Mouse (Mus musculus): Measurements from ENCODE around the gene Gpr34. TPM values are rescaled to one million over a fixed set of nuclear protein-coding genes. Genes with fewer than 3 reads are reported as not detected.

Gene Gpr34
- polyA plus RNA-seq, 1 experiment from 2014 or later: 3.8 TPM

DNA sequence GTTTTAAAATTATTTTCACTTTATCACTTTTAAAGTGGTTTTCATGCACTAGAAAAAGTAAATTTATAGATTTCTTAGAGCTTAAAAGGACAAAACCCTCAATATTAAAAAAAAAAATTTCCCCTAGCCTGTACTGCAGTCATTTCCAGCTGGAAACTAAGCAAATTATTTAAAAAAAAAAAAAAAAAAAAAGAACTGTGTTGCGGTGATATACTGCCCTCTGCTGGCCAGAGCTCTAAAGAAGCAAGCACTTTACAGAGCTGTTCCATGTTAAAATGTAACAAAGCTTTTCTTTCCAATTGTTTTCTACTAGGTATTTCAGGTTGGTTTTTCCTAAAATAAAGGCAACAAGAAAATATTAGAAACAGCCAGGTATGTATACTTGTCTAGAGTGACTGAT lies 24.8 kb downstream of the Gpr34 start:
- DNase-seq (ENCODE audit: low spot score): peak; percentile 61
- H3K27ac ChIP-seq (ENCODE audit: low read depth, low read length): no peak overlapping the region
- H3K27me3 ChIP-seq (replicated peaks; ENCODE audit: control insufficient read depth, insufficient read depth, low read length): no peaks in the 10 kb centered on the region

DNA sequence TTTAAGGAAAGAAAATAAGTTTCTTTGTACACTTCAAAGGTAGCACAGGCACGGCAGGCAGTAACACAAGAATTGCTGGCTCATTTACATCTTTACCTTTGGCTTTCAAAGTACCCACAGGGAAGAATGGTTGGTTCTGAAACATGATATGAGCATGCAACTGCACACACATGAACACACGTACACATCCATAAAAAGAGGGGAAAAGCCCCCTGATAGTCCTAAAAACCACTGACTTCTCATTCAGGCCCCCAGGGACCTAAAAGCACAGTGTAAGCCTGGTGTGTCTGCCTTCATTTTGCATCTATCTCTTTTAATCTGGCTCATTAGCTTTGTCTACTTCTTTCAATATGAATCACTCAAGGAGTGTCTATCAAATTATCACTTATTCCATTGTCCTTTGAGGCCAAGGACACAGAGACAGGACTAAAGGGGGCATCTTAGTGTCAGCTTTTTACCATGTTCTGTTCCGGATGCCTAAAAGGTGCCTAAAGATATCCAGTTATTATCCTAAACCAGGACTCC lies 26.8 kb downstream of the Gpr34 start:
- H3K36me3 ChIP-seq (ENCODE audit: control insufficient read depth, insufficient read depth, low read length): no peaks in the 10 kb centered on the region
- H3K4me3 ChIP-seq (ENCODE audit: low read depth, low read length): no peak overlapping the region
- H3K4me2 ChIP-seq (ENCODE audit: low read length): no peak overlapping the region
- DNase-seq (ENCODE audit: low spot score): no peak
- no peaks in the 10 kb centered on the region for H3K27me3 ChIP-seq (replicated peaks; ENCODE audit: control insufficient read depth, insufficient read depth, low read length)
- no peaks in the 10 kb centered on the region for H3K4me1 ChIP-seq (ENCODE audit: control insufficient read depth, insufficient read depth, low read length)
- no peak for ATAC-seq
- H3K9ac ChIP-seq (ENCODE audit: low read length): no peak overlapping the region
- no peak overlapping the region for H3K27ac ChIP-seq (ENCODE audit: low read depth, low read length)
- 74% methylated on average over 3 of the region's 3 CpGs for WGBS
- H3K9me3 ChIP-seq (replicated peaks; ENCODE audit: control insufficient read depth, low read length): no peaks in the 10 kb centered on the region

More for the DNA sequence above, 24.8 kb downstream of the Gpr34 start:
- Histone ChIP-seq H3K4me2 (ENCODE audit: low read length) (no peak overlapping the region), H3K4me1 (ENCODE audit: control insufficient read depth, insufficient read depth, low read length) (no peaks in the 10 kb centered on the region), H3K36me3 (ENCODE audit: control insufficient read depth, insufficient read depth, low read length) (no peaks in the 10 kb centered on the region), H3K4me3 (ENCODE audit: low read depth, low read length) (no peak overlapping the region), H3K9ac (ENCODE audit: low read length) (no peak overlapping the region), H3K9me3 (replicated peaks; ENCODE audit: control insufficient read depth, low read length) (no peaks in the 10 kb centered on the region)
- no peak for ATAC-seq
- 5% methylated on average over 1 of the region's 1 CpGs for WGBS

DNA sequence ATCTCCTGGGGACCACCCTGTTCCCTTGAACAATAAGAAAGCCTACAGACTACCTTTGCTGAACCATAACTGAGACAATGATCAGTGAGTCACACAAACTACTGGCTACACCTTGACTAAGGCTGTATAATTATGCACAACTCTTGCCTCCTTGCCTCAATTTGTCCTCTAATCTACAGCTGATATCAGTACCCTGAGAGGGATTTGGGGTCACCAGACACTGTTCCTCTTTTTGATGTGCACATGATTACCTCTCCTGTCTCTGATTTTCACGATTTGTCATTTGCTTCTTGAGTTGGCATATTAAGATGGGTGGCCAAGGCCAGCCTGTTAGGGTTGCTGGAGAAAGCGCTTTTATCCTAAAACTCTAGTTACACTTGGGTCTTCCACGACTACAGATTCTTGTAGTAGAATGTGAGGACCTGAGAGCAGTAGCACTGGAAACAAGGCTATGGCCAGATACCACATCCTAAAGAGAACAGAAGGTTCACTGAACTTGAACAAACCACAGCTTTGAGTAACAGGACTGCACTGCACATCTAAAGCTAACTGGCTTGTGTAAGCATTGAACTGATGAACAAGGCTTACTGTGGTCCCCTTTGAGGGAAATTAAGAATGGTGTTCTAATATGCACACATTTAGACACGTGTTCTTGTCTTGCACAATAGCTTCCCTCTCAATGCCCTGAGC lies 27.5 kb downstream of the Gpr34 start:
- no peak for ATAC-seq
- no peak for DNase-seq (ENCODE audit: low spot score)
- H3K4me2 ChIP-seq (ENCODE audit: low read length): no peak overlapping the region
- WGBS: 71% methylated on average over 4 of the region's 4 CpGs
- H3K36me3 ChIP-seq (ENCODE audit: control insufficient read depth, insufficient read depth, low read length): no peaks in the 10 kb centered on the region
- no peak overlapping the region for H3K4me3 ChIP-seq (ENCODE audit: low read depth, low read length)
- no peak overlapping the region for H3K9ac ChIP-seq (ENCODE audit: low read length)
- H3K4me1 ChIP-seq (ENCODE audit: control insufficient read depth, insufficient read depth, low read length): no peaks in the 10 kb centered on the region
- no peaks in the 10 kb centered on the region for H3K27me3 ChIP-seq (replicated peaks; ENCODE audit: control insufficient read depth, insufficient read depth, low read length)
- H3K9me3 ChIP-seq (replicated peaks; ENCODE audit: control insufficient read depth, low read length): no peaks in the 10 kb centered on the region
- H3K27ac ChIP-seq (ENCODE audit: low read depth, low read length): no peak overlapping the region

DNA sequence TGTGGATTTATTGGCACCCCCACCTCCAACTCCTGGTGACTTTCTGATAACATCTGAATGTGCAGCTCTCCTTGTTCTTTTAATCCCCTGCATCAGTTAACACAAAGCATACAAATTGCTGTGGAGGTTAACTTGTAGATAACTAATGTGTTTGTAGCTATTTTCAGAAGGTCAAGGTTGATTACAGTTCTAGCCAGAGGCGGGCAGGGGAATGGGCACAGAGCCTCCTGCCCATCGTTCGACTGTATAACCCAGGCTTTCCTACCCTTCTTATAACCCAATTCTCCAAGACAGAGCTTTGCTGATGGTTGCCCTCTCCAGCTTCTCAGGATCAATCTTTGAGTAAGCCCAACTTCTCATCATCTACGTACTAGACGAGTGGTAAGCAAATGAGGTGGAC lies 29.2 kb downstream of the Gpr34 start, which contains the start of gene Gpr82:
Gene Gpr82, plus strand, starts transcription at position 301 of the 400 bp plus-strand sequence.
- no peaks in the 10 kb centered on the region for H3K4me1 ChIP-seq (ENCODE audit: control insufficient read depth, insufficient read depth, low read length)
- 95% methylated on average over 5 of the region's 5 CpGs for WGBS

DNA sequence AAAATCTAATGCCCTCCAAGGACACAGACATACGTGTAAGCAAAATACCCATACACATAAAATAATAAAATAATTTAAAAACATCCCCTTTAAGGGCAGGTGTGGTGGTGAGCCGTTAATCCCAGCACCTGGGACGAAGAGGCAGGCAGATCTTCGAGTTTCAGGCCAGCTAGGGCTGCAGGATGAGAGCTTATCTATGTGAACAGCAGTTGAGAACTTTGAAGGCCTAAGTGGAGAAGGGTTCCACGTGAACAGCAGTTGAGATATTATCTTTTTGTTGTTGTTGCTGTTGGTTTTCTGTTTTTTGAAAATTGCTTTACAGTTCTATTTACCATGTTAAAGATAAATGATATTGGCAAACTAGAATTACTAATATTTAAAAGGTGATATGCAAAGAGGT lies 37.0 kb downstream of the Gpr34 start:
- no peak overlapping the region for H3K27ac ChIP-seq (ENCODE audit: low read depth, low read length)
- no peaks in the 10 kb centered on the region for H3K4me1 ChIP-seq (ENCODE audit: control insufficient read depth, insufficient read depth, low read length)
- no peak for DNase-seq (ENCODE audit: low spot score)
- H3K27me3 ChIP-seq (replicated peaks; ENCODE audit: control insufficient read depth, insufficient read depth, low read length): no peaks in the 10 kb centered on the region
- ATAC-seq: no peak
- H3K9me3 ChIP-seq (replicated peaks; ENCODE audit: control insufficient read depth, low read length): no peaks in the 10 kb centered on the region
- no peaks in the 10 kb centered on the region for H3K36me3 ChIP-seq (ENCODE audit: control insufficient read depth, insufficient read depth, low read length)
- H3K4me3 ChIP-seq (ENCODE audit: low read depth, low read length): no peak overlapping the region
- H3K4me2 ChIP-seq (ENCODE audit: low read length): no peak overlapping the region
- 78% methylated on average over 5 of the region's 5 CpGs for WGBS
- H3K9ac ChIP-seq (ENCODE audit: low read length): no peak overlapping the region

More for the DNA sequence above, 29.2 kb downstream of the Gpr34 start, which contains the start of gene Gpr82:
- Histone ChIP-seq H3K27ac (ENCODE audit: low read depth, low read length) (no peak within 1 kb of the TSS), H3K27me3 (replicated peaks; ENCODE audit: control insufficient read depth, insufficient read depth, low read length) (no peaks in the 10 kb centered on the region), H3K9me3 (replicated peaks; ENCODE audit: control insufficient read depth, low read length) (no peaks in the 10 kb centered on the region), H3K36me3 (ENCODE audit: control insufficient read depth, insufficient read depth, low read length) (no peaks in the 10 kb centered on the region), H3K4me3 (ENCODE audit: low read depth, low read length) (no peak within 1 kb of the TSS), H3K9ac (ENCODE audit: low read length) (no peak within 1 kb of the TSS), H3K4me2 (ENCODE audit: low read length) (no peak within 1 kb of the TSS)
- no peak for DNase-seq (ENCODE audit: low spot score)
- ATAC-seq: no peak

DNA sequence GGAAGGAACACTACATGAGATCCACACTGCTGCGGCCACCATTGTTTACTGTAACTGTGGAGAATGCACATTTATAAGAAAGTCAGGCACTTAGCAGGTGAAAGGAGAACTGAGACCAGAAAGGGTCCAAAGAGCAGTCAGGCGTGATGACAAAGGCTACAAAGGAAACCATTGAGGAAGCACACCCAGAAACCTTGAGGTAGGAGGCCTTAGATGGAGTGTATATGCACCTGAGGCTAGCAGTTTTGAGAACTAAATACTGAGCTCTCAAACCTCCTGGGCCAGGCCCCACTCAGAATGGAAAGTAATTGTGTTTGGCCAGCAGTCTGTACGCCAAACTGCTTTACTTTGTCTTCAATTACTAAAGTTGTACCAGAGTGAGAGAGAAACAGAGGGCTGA lies 38.5 kb downstream of the Gpr34 start:
- 62% methylated on average over 3 of the region's 3 CpGs for WGBS
- H3K36me3 ChIP-seq (ENCODE audit: control insufficient read depth, insufficient read depth, low read length): no peaks in the 10 kb centered on the region
- H3K27ac ChIP-seq (ENCODE audit: low read depth, low read length): no peak overlapping the region
- ATAC-seq (no peak), DNase-seq (ENCODE audit: low spot score) (no peak)
- H3K4me2 ChIP-seq (ENCODE audit: low read length): no peak overlapping the region
- no peak overlapping the region for H3K4me3 ChIP-seq (ENCODE audit: low read depth, low read length)
- H3K27me3 ChIP-seq (replicated peaks; ENCODE audit: control insufficient read depth, insufficient read depth, low read length): no peaks in the 10 kb centered on the region
- no peaks in the 10 kb centered on the region for H3K9me3 ChIP-seq (replicated peaks; ENCODE audit: control insufficient read depth, low read length)
- H3K4me1 ChIP-seq (ENCODE audit: control insufficient read depth, insufficient read depth, low read length): no peaks in the 10 kb centered on the region
- no peak overlapping the region for H3K9ac ChIP-seq (ENCODE audit: low read length)

DNA sequence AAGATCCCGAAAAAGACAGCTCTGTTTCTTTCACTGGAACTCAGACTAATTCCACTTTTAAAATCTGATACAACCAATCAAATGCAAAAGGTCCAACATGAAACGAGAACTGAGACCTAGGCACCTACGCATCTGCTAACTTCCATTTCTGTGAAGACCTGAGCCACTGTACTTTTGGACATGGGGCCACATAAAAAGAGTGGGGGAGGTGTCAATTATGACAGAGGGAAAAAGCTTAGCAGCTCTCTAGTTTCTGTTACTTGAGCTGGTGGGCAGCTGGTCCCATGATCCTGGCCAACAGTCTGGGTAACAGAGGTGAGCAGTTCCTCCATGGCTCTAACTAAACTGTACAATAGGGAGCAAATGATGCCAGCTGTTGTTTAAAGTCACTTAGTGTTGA lies 41.1 kb downstream of the Gpr34 start:
- ATAC-seq (no peak), DNase-seq (ENCODE audit: low spot score) (no peak)
- WGBS: 83% methylated on average over 3 of the region's 3 CpGs
- Histone ChIP-seq H3K4me3 (ENCODE audit: low read depth, low read length) (no peak overlapping the region), H3K27ac (ENCODE audit: low read depth, low read length) (no peak overlapping the region), H3K4me2 (ENCODE audit: low read length) (no peak overlapping the region), H3K27me3 (replicated peaks; ENCODE audit: control insufficient read depth, insufficient read depth, low read length) (no peaks in the 10 kb centered on the region), H3K36me3 (ENCODE audit: control insufficient read depth, insufficient read depth, low read length) (no peaks in the 10 kb centered on the region), H3K4me1 (ENCODE audit: control insufficient read depth, insufficient read depth, low read length) (no peaks in the 10 kb centered on the region), H3K9me3 (replicated peaks; ENCODE audit: control insufficient read depth, low read length) (no peaks in the 10 kb centered on the region), H3K9ac (ENCODE audit: low read length) (no peak overlapping the region)

DNA sequence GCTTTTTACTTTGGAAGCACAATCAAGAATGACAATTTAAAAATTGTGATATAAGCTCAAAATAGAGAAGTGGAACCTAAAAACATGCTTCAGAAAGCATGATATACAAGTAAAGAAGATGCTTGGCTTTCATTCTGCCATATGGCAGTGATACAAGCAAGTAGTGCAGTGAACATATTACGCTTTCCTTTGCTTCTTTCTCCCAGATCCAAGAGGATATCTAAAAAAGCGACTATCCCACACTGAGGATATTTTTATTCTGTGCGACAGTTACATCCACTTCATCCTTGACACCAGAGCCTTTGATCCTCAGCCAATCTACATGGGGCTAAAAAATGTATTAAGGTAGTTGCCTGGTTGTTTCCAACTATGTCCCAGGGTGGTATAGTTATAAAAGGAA lies 49.9 kb downstream of the Gpr34 start:
- 85% methylated on average over 3 of the region's 3 CpGs for WGBS
- H3K9me3 ChIP-seq (replicated peaks; ENCODE audit: control insufficient read depth, low read length): no peaks in the 10 kb centered on the region
- no peaks in the 10 kb centered on the region for H3K36me3 ChIP-seq (ENCODE audit: control insufficient read depth, insufficient read depth, low read length)
- H3K4me2 ChIP-seq (ENCODE audit: low read length): no peak overlapping the region
- ATAC-seq (no peak), DNase-seq (ENCODE audit: low spot score) (no peak)
- no peaks in the 10 kb centered on the region for H3K4me1 ChIP-seq (ENCODE audit: control insufficient read depth, insufficient read depth, low read length)
- H3K9ac ChIP-seq (ENCODE audit: low read length): no peak overlapping the region
- no peak overlapping the region for H3K27ac ChIP-seq (ENCODE audit: low read depth, low read length)
- no peaks in the 10 kb centered on the region for H3K27me3 ChIP-seq (replicated peaks; ENCODE audit: control insufficient read depth, insufficient read depth, low read length)
- H3K4me3 ChIP-seq (ENCODE audit: low read depth, low read length): no peak overlapping the region

DNA sequence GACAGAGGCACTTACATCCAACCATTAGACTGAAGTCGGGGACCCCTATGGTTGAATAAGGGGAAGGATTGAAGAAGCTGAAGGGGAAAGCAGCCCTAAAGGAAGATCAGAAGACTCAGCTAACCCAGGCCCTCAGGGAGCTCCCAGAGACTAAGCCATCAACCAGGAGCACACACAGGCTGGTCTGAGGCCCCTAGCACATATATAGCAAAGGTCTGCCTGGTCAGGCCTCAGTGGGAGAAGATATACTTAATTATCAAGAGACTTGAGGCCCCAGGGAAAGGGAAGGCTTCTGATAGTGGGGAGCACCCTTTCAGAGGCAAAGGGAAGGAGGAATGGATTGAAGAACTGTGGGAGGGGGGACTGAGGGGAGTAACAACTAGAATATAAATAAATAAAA lies 54.7 kb downstream of the Gpr34 start:
- no peak for ATAC-seq
- Histone ChIP-seq H3K4me1 (ENCODE audit: control insufficient read depth, insufficient read depth, low read length) (no peaks in the 10 kb centered on the region), H3K27me3 (replicated peaks; ENCODE audit: control insufficient read depth, insufficient read depth, low read length) (no peaks in the 10 kb centered on the region), H3K9me3 (replicated peaks; ENCODE audit: control insufficient read depth, low read length) (no peaks in the 10 kb centered on the region), H3K36me3 (ENCODE audit: control insufficient read depth, insufficient read depth, low read length) (no peaks in the 10 kb centered on the region), H3K27ac (ENCODE audit: low read depth, low read length) (no peak overlapping the region), H3K9ac (ENCODE audit: low read length) (no peak overlapping the region), H3K4me3 (ENCODE audit: low read depth, low read length) (no peak overlapping the region), H3K4me2 (ENCODE audit: low read length) (no peak overlapping the region)
- DNase-seq (ENCODE audit: low spot score): no peak
- 85% methylated on average over 1 of the region's 1 CpGs for WGBS

Data from forebrain, embryonic 14.5 days (tissue).